In the genomic region with DNA sequence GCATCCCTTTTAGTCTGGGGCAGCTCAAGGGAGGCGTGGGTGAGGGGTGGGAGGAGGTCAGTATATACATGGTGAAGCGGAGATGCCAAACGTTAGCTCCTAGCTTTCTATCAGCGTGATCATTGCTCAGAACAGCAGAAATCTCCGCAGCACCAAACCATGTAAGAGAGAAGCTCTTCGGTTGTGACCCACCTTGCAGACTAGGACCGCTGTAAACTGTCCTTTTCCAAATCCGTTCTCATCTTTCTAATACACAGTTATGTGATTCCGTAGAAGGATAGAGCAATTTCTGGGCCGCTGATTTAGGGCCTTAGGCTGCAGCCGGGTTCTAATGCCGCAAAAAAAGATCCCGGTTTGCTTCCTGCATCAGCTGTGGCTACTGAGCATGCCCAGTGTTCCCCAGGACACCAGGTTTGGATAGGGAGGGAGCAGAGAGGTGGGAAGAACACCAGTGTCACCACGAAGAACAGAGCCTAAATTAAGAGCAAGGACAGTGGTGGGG, we compare ENCODE assay signal across 8 mouse cellular contexts. TPM values are rescaled to one million over a fixed set of nuclear protein-coding genes. Genes with fewer than 3 reads are reported as not detected.
A peak's percentile ranks its signal among the peaks of the same experiment; 100 is the strongest.
DNase-seq lines count a peak whose midpoint lies in the region; ATAC-seq and TF ChIP-seq lines count a peak whose summit lies in the region.

No protein-coding gene starts in this region.

- H3K9me3 ChIP-seq in E14TG2a.4 (ENCODE audit: low read length) = no peaks in the 10 kb centered on the region
- H3K9me3 ChIP-seq in embryonic facial prominence, embryonic 10.5 days = no peaks in the 10 kb centered on the region
- H3K9me3 ChIP-seq in hindbrain, embryonic 14.5 days (ENCODE audit: control insufficient read depth, low read length) = no peaks in the 10 kb centered on the region
- no peaks in the 10 kb centered on the region for H3K9me3 ChIP-seq in limb, embryonic 12.5 days

- no peaks in the 10 kb centered on the region for H3K36me3 ChIP-seq in E14TG2a.4 (ENCODE audit: insufficient read depth, low read length)
- no peaks in the 10 kb centered on the region for H3K36me3 ChIP-seq in embryonic facial prominence, embryonic 10.5 days (replicated peaks)
- H3K36me3 ChIP-seq in hindbrain, embryonic 14.5 days (replicated peaks; ENCODE audit: control insufficient read depth, insufficient read depth) = no peaks in the 10 kb centered on the region
- H3K36me3 ChIP-seq in limb, embryonic 12.5 days = no peaks in the 10 kb centered on the region

- H3K4me2 ChIP-seq in hindbrain, embryonic 14.5 days (replicated peaks) = peak overlapping the region; percentile 61
- H3K4me2 ChIP-seq in limb, embryonic 12.5 days = peak overlapping the region; percentile 71

- WGBS in embryonic facial prominence, embryonic 10.5 days = 2% methylated on average over 14 of the region's 14 CpGs
- WGBS in hindbrain, embryonic 14.5 days = under 1% methylated on average over 14 of the region's 14 CpGs
- WGBS in limb, embryonic 12.5 days = 2% methylated on average over 14 of the region's 14 CpGs

- peak overlapping the region; percentile 86 for H3K9ac ChIP-seq in hindbrain, embryonic 14.5 days
- peak overlapping the region; percentile 38 for H3K9ac ChIP-seq in limb, embryonic 12.5 days (replicated peaks)

- no peak for TF ChIP-seq CTCF in E14TG2a.4 (conservative IDR thresholded peaks at IDR 0.05; ENCODE audit: low read length)

- H3K27me3 ChIP-seq in E14TG2a.4 (ENCODE audit: insufficient read depth, low read length) = peaks cover 15% of the 10 kb centered on the region
- H3K27me3 ChIP-seq in embryonic facial prominence, embryonic 10.5 days (replicated peaks; ENCODE audit: low read depth, poor library complexity, severe bottlenecking) = peaks cover 16% of the 10 kb centered on the region
- H3K27me3 ChIP-seq in hindbrain, embryonic 14.5 days (ENCODE audit: control insufficient read depth, insufficient read depth, low read length) = no peaks in the 10 kb centered on the region
- peaks cover 18% of the 10 kb centered on the region for H3K27me3 ChIP-seq in limb, embryonic 12.5 days

- H3K4me3 ChIP-seq in E14TG2a.4 (replicated peaks; ENCODE audit: low read length) = peak overlapping the region; percentile 60
- H3K4me3 ChIP-seq in embryonic facial prominence, embryonic 10.5 days = peak overlapping the region; percentile 62
- peak overlapping the region; percentile 53 for H3K4me3 ChIP-seq in hindbrain, embryonic 14.5 days (replicated peaks; ENCODE audit: low read length)
- peak overlapping the region; percentile 51 for H3K4me3 ChIP-seq in limb, embryonic 12.5 days (replicated peaks)

- DNase-seq in ZHBTc4 (ENCODE audit: low read depth, low spot score) = peak; percentile 43
- peak; percentile 59 for DNase-seq in embryonic facial prominence, embryonic 10.5 days (ENCODE audit: low spot score)
- peak; percentile 83 for DNase-seq in hindbrain, embryonic 14.5 days (ENCODE audit: low spot score)
- peak; percentile 86 for DNase-seq in retina, postnatal 1 day
- no peak for DNase-seq in gastrocnemius, postnatal 25 days

- peak; percentile 94 for ATAC-seq in hindbrain, embryonic 14.5 days (ENCODE audit: low FRiP score)
- peak; percentile 47; the same call in 1 of the 2 replicates for ATAC-seq in limb, embryonic 12.5 days (ENCODE audit: insufficient number of reproducible peaks, insufficient read depth, low FRiP score, low TSS enrichment, low read depth)
- ATAC-seq in monocyte, adult 5-6 weeks (replicated peaks; ENCODE audit: insufficient number of reproducible peaks, low FRiP score, low TSS enrichment, poor library complexity, severe bottlenecking) = no peak

- peak overlapping the region; percentile 30; the same call in 1 of the 2 replicates for H3K27ac ChIP-seq in embryonic facial prominence, embryonic 10.5 days (replicated peaks)
- peak overlapping the region; percentile 98 for H3K27ac ChIP-seq in hindbrain, embryonic 14.5 days
- no peak overlapping the region for H3K27ac ChIP-seq in limb, embryonic 12.5 days

- H3K4me1 ChIP-seq in E14TG2a.4 (replicated peaks; ENCODE audit: low read depth, low read length) = peaks cover 10% of the 10 kb centered on the region; the same call in 1 of the 2 replicates
- H3K4me1 ChIP-seq in embryonic facial prominence, embryonic 10.5 days = peaks cover 16% of the 10 kb centered on the region
- H3K4me1 ChIP-seq in hindbrain, embryonic 14.5 days (replicated peaks; ENCODE audit: control insufficient read depth, insufficient read depth, low read length) = no peaks in the 10 kb centered on the region
- H3K4me1 ChIP-seq in limb, embryonic 12.5 days (replicated peaks) = 0 out of 2 replicates have a peak, but pooled peaks cover 3% of the 10 kb centered on the region

RNA-seq across cellular contexts. Expression of a gene that starts 1.3 kb away (rescaled TPM):
- 0.03 and 0.05 TPM in 2 replicates for polyA plus RNA-seq in embryonic facial prominence, embryonic 10.5 days (2016; fragmentation: Nextera tagmentation; extraction: Ambion mirVana)
- 34.0 and 37.5 TPM in 2 replicates for polyA plus RNA-seq in hindbrain, embryonic 14.5 days (2014; fragmentation: Nextera tagmentation; extraction: Ambion mirVana)
- not detected in 2 replicates for polyA plus RNA-seq in limb, embryonic 12.5 days (2016; fragmentation: Nextera tagmentation; extraction: Ambion mirVana)
- total RNA-seq in gastrocnemius, postnatal 25 days (2021) = under 1 TPM in 1 of 2 experiments, not detected in 1; 0.08 TPM
- not detected in 3 replicates for total RNA-seq in monocyte, adult 5-6 weeks (2017)

Comparison
In these comparisons a context has a peak if more than half of its experiments do, and no peak if none do; other contexts are left out.
1. RNA of a gene that starts 1.3 kb away (polyA plus RNA-seq): 34.0 to 37.5 TPM in hindbrain, embryonic 14.5 days; 0.03 to 0.05 TPM in embryonic facial prominence, embryonic 10.5 days and not detected in limb, embryonic 12.5 days; every median in the first group is over 10 times any median in the second.
2. Peak in every context shown above with its lines, with median percentiles within 50 percentile points of each other: H3K4me3 ChIP-seq.